Mouse (Mus musculus): ENCODE data around the gene Rai14.

Rai14 gene

DNA sequence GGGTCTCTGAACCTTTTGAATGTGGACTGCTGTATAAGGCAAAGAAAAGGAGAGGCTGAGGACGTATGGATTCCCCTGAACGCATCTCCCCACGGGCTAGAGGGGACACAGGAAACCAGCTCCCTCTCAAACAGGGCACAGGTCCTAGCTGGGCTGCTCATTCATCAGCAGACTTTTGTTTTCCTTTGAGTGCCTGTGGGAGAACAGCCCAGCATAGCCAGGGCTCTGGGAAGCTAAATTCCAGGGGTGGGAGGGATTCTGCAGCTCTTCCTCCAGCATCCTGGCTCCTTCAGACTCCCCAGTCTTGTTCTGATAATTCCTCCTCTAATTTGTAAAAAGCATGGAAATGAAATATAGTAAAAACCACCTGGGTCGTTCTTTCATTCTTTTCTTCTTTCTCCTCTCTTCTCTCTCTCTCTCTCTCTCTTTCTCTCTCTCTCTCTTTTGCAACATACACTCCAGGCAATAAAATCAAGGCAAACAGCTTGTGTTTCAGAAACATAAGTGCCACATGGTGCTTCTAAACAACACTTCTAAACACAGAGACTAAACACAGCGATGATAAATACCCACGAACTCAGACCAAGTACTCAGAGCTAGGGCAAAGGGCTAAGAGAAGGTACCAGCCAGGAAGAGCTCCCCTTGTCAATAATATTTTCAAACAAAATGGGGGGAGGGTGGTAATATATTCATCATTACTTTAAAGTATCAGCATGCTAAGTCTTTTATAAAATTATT is 65.9 kb downstream of the Rai14 start:
- no peak for DNase-seq (ENCODE audit: low read depth)

DNA sequence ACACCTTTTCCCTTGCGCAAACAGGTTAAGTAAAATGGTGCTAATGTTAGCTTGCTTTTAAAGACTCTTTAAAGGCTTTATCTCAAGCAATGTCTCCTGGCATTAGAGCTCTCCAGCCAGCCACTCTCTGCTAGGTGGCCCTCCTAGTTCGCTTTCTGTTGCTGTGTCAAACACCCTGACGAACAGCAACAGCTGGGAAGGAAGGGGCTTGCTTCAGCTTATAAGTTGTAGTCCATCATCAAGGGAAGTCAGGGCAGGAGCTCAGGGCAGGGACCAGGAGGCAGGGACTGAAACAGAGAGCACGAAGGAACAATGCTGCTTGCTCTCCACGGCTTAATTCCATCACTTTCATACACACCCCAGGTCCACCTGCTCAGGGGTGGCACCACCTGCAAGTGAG is 68.1 kb downstream of the Rai14 start:
- no peak for DNase-seq (ENCODE audit: low read depth)

DNA sequence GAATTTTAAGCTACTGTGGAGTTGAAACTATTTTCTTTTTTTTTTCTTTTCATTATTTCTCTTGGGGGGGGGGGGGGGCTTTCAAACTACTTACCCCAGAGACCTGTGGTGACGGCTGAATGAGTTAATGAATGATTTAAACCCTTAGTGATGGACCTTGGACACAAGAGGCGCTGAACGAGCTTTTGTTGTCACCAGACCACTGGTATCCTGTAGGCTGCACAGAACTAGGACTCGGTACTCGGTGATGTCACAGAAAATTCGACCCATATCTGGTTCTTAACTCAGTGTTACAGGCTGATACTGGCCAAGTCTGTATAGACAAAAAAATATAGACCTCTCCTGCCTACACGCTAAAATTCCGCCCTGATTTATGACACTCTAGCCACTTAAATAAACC is 69.3 kb downstream of the Rai14 start:
- no peak for DNase-seq (ENCODE audit: low read depth)

- DNase-seq (ENCODE audit: low read depth), result no peak
Measured at GRCm38 (mm10) chr15:10643819-10644218, 70.6 kb downstream of the Rai14 start.

DNA sequence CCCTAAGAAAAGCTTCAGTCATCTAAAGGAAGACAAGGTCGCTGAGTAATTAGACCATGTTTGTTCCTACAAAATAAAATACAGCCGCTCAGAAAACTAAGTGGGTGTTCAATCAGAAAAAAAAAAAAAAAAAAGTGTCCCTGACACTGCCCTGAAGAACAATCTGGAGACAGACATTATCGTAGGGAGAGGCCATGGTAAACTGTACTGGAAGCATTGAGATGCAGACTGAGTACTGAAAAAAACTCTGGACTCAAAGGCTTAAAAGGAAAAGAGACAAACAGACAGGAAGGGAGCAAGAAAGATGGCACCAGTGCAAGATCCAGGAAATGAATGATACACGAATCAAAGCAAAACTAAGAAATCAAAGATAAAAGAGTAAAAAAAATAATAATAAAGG is 71.2 kb downstream of the Rai14 start:
- DNase-seq (ENCODE audit: low read depth), result no peak

DNA sequence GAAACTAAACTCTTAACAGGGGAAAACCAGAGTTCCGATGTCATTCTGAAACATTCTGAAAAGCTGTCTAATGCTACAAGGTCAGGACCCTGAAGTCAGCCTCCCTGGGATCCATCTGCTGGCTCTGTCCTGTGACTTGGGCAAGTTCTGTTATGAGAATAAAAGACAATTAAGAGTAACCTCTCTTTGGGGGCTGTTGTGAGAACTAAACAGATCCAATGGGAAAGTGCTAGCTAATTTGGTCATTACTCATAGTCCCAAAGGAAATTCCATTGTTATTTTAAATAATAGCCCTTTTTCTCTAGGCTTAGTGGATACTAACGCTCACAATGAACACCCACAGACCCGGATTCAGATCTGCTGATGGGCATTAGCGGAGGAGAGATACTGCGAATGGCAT is 72.0 kb downstream of the Rai14 start:
- DNase-seq (ENCODE audit: low read depth), result no peak

GRCm38 (mm10) chr15:10640721-10641120 is 73.7 kb downstream of the Rai14 start:
- no peak for DNase-seq (ENCODE audit: low read depth)

GRCm38 (mm10) chr15:10637251-10637793 is 77.1 kb downstream of the Rai14 start:
- DNase-seq (ENCODE audit: low read depth), result no peak

DNA sequence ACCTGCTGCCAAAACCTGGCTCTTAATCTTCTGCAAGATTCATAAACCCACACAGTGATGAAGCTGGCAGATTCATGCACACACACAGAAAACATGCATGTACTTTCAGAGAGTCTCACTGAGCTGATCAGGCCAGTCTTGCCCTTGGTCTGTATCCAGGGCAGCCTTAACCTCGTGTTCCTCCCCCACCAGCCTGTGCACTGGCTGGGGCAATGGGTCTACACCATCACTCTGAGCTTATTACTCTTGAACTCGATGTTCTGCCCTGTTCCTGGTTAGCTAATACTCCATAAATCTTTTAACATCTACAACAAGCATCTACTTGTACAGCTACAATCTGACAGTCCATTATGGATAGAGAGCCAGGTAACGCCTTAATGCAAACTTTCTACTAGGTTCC is 77.6 kb downstream of the Rai14 start:
- DNase-seq (ENCODE audit: low read depth), result no peak

GRCm38 (mm10) chr15:10635121-10635520 is 79.3 kb downstream of the Rai14 start:
- no peak for DNase-seq (ENCODE audit: low read depth)

DNA sequence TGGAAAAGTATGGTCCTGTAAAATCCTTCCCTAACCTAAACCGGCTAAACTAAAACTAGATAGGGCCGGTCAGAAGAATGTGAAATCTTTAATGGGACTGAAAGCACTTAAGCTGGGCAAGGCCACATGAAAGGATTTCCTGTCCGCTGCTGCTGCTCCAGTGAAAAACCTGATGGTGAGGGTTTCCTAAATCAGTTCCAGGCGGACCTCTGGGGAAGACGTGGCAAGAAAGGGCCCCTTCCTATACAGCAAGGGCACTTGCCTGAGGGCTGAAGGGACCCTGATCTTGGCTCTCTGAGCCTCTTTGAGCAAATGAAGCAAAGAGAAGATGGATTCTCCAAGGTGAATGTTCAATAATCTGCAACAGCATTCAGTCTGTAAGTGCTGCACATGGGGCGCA is 80.2 kb downstream of the Rai14 start:
- no peak for DNase-seq (ENCODE audit: low read depth)

- no peak for DNase-seq (ENCODE audit: low read depth)
Measured at GRCm38 (mm10) chr15:10633381-10633780, 81.0 kb downstream of the Rai14 start.

- no peak for DNase-seq (ENCODE audit: low read depth)
Measured at GRCm38 (mm10) chr15:10632581-10632980, 81.8 kb downstream of the Rai14 start.

- no peak for DNase-seq (ENCODE audit: low read depth)
Measured at GRCm38 (mm10) chr15:10632060-10632459, 82.4 kb downstream of the Rai14 start.

- DNase-seq (ENCODE audit: low read depth), result no peak
Measured at GRCm38 (mm10) chr15:10631541-10631940, 82.9 kb downstream of the Rai14 start.

DNA sequence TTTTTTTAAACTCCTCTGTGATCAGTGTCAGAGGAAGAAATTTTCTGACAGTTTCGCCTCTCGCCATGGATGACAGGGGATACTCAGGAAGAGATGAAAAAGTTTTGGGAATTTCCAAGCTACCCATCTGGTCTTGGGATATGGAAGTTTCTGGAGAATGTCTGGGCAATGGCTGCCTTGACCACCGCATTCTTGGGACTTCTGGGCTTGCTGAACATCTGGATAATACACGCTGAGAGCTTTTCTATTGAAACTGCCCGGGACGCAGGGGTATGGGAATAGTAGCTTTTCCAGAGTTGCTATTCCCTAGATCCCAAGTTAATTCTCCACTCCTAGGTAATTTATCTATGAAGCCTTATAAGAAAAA is 85.5 kb downstream of the Rai14 start:
- no peak for DNase-seq (ENCODE audit: low read depth)

DNA sequence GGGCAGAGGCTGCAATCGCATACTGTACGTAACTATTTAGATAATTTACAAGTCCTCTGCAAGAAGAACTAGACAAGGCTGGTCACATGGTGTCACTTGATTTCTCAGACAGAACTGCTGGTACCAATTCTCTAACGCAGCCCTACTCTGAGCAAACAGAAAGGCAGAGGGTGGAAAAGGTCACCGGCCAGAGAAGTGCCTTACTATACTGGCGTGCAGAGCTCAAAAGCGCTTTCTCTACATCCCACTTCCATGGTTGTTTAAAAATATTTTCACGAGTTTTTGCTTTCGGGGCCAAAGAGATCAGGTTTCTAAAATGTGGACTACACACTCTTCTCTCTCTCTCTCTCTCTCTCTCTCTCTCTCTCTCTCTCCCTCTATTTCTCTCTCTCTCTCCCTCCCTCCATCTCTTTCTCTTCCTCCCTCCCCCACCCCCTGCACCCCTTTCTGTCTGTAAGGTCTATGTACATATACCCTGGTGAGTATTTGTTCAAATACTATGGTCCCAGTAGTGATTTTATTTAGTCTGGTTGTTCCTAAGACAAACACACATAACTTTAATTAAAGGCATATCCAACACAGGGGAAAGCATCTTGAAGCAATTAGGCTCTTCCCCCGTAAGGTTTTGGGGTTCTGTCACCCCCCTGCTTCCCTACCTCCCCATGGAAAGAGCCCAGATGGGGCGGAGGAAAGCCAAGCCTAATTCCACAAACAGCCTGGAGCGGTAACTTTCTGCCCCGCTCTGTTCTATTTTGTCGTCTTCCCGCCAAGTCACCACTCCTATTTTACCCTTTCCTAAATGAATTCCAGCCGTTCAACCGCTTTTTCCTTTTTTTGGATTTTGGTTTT is 86.1 kb downstream of the Rai14 start:
- no peak for DNase-seq (ENCODE audit: low read depth)

DNA sequence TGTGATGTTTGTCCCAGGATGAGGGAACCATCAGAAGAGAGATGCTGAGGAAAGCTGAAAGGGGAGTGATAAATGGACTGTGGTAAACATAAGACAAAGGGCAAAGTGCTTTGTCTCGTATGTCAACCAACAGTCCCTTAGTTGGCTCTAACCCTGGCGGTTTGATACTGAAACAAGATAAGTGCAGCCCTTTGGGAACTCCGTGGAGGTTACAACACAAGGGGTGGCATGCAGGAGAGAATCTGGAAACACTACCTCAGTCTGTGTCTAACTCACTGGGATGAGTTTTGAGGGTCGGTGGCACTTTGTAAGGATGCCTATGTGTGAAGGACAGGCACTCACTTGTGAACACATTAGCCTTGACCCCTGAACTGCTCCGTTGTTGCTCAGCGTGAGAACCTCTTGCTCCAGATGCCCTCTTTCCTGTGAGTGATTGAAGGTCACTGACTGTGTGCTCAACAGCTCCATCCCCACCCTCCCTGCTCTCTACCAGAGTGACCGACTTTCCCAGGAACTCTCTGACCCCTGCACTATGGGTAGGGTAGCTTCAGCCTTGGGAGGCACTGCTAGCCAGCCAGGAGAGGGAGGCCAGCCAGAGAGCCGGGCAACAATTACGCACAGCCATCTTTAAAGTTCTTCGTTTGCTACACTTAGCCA is 90.7 kb downstream of the Rai14 start:
- no peak for DNase-seq (ENCODE audit: low read depth)

DNA sequence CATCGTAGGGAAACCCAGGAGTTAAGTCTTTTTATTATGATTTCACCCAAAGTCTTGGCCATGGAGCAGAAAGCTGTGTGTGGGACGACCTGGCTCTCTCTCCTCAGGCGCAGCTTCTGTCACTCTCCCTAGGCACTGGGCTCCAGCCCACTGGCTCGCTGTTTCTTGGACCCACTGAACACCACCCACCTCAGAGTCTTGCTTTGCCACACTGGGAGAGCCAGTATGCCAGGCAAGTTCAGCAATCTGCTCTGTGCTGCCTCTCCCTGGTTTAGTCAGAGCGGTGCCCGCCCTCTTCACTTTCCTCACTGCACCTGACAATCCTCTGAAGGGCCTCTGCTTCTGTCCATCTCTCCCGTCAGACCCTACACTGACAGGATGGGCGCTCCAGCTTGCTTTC is 93.2 kb downstream of the Rai14 start:
- no peak for DNase-seq (ENCODE audit: low read depth)

GRCm38 (mm10) chr15:10619678-10620077 is 94.7 kb downstream of the Rai14 start:
- no peak for DNase-seq (ENCODE audit: low read depth)

- DNase-seq (ENCODE audit: low read depth), result peak; percentile 20
Measured at GRCm38 (mm10) chr15:10618276-10618675, 96.1 kb downstream of the Rai14 start.

DNA sequence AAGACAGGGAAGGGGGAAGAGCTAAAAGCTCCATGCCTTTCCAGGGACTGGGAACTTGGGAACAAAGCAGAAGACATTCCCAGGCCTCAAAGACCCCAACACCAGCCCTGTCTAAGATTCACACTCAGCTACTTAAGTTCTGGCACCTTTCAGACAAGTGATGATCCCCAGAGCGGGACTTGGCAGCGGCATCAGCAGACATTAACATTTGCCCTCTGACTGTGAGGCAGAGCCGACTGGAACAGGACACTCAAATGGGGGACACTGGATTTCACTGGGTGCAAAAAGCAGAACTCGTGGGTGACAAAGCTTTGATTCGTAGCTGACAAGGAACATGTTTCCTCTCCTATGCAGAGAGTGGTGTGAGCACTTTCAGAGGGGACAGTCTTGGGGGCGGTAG is 98.4 kb downstream of the Rai14 start:
- DNase-seq (ENCODE audit: low read depth), result no peak

- no peak for DNase-seq (ENCODE audit: low read depth)
Measured at GRCm38 (mm10) chr15:10611040-10611439, 103.4 kb downstream of the Rai14 start.

Data from 416B (cell line).